Comparison of ENCODE assay signal across 8 mouse cellular contexts in the genomic region with DNA sequence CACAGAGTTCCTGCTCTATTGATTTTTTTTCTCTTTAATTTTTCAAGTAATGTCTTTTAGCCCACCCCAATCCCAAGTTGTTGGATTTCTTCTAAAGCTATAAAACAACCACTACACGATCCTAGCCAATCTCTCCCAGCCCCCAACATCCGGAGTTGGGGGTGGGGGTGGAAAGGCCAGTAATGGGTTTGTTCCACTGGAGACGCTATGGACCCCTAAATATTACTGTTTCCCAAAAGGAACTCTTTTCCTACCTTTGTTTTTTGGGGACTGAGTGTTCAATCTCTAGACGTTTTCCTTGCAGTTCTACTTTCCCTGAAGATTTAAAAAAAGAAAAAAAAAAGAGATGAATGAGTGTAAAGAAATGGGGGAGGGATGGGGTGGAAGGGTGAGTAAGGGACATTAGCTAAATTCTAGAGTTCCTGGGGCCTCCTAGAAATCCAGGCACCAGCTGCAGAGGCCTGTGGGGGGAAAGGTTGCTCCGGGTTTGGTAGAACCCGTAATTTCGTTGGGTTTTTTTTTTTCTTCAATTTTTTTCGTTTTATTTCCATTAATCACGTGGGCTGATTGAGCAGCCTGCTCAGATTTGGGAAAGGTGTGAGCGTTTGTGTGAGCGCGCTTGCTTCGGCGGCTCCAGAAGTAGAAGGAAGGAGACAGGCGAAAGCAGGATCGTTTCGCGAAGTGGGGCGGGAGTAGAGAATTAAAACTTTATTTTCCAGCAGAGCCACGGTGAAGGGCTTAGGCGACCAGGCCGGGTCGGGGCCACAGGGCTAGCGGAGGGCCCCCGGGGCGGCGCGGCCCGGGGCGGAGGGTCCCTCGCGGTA. TPM values are rescaled to one million over a fixed set of nuclear protein-coding genes. Genes with fewer than 3 reads are reported as not detected.
DNase-seq lines count a peak whose midpoint lies in the region; ATAC-seq and TF ChIP-seq lines count a peak whose summit lies in the region.

No protein-coding gene starts in this region.

- no peaks in the 10 kb centered on the region; the same call in 1 of the 2 replicates for H3K36me3 ChIP-seq in lung, embryonic 14.5 days (ENCODE audit: insufficient read depth)
- H3K36me3 ChIP-seq in embryonic facial prominence, embryonic 15.5 days, result no peaks in the 10 kb centered on the region
- H3K36me3 ChIP-seq in intestine, embryonic 15.5 days, result no peaks in the 10 kb centered on the region
- H3K36me3 ChIP-seq in neural tube, embryonic 15.5 days, result no peaks in the 10 kb centered on the region
- H3K36me3 ChIP-seq in thymus, adult 2 months (ENCODE audit: control insufficient read depth, insufficient read depth, low read length), result no peaks in the 10 kb centered on the region

- H3K27ac ChIP-seq in lung, embryonic 14.5 days (ENCODE audit: low read depth), result peak overlapping the region; percentile 97
- H3K27ac ChIP-seq in embryonic facial prominence, embryonic 15.5 days (replicated peaks), result peak overlapping the region; percentile 95
- peak overlapping the region; percentile 92 for H3K27ac ChIP-seq in intestine, embryonic 15.5 days
- peak overlapping the region; percentile 82 for H3K27ac ChIP-seq in neural tube, embryonic 15.5 days (replicated peaks)
- H3K27ac ChIP-seq in thymus, adult 2 months (ENCODE audit: control insufficient read depth, insufficient read depth, low read length), result no peak overlapping the region

- H3K4me2 ChIP-seq in lung, embryonic 14.5 days, result peak overlapping the region; percentile 83
- H3K4me2 ChIP-seq in embryonic facial prominence, embryonic 15.5 days (replicated peaks), result peak overlapping the region; percentile 97
- H3K4me2 ChIP-seq in intestine, embryonic 15.5 days (replicated peaks), result peak overlapping the region; percentile 95
- H3K4me2 ChIP-seq in neural tube, embryonic 15.5 days, result peak overlapping the region; percentile 92

- peak overlapping the region; percentile 98 for H3K9ac ChIP-seq in lung, embryonic 14.5 days
- peak overlapping the region; percentile 85 for H3K9ac ChIP-seq in embryonic facial prominence, embryonic 15.5 days
- peak overlapping the region; percentile 94 for H3K9ac ChIP-seq in intestine, embryonic 15.5 days
- H3K9ac ChIP-seq in neural tube, embryonic 15.5 days (replicated peaks), result peak overlapping the region; percentile 67

- H3K4me3 ChIP-seq in lung, embryonic 14.5 days (ENCODE audit: low read depth, low read length), result peak overlapping the region; percentile 90
- peak overlapping the region; percentile 81 for H3K4me3 ChIP-seq in embryonic facial prominence, embryonic 15.5 days (replicated peaks)
- peak overlapping the region; percentile 83 for H3K4me3 ChIP-seq in intestine, embryonic 15.5 days (replicated peaks)
- H3K4me3 ChIP-seq in neural tube, embryonic 15.5 days (replicated peaks), result peak overlapping the region; percentile 55
- H3K4me3 ChIP-seq in thymus, adult 2 months (ENCODE audit: control insufficient read depth, insufficient read depth, low read length), result no peak overlapping the region

- no peak for TF ChIP-seq POLR2A in thymus, adult 2 months (IDR thresholded peaks at IDR 0.05; ENCODE audit: control insufficient read depth, extremely low read depth, insufficient read depth, low read length, poor library complexity)

- H3K27me3 ChIP-seq in lung, embryonic 14.5 days (ENCODE audit: insufficient read depth, low read length), result no peaks in the 10 kb centered on the region
- H3K27me3 ChIP-seq in embryonic facial prominence, embryonic 15.5 days, result no peaks in the 10 kb centered on the region; the same call in 1 of the 2 replicates
- H3K27me3 ChIP-seq in intestine, embryonic 15.5 days (replicated peaks), result no peaks in the 10 kb centered on the region; the same call in 1 of the 2 replicates
- H3K27me3 ChIP-seq in neural tube, embryonic 15.5 days (replicated peaks), result no peaks in the 10 kb centered on the region
- peaks cover 26% of the 10 kb centered on the region for H3K27me3 ChIP-seq in thymus, adult 2 months (ENCODE audit: control insufficient read depth, insufficient read depth, low read length)

- ATAC-seq in lung, embryonic 14.5 days (ENCODE audit: insufficient read depth), result peak; percentile 25; the same call in 1 of the 2 replicates
- no peak for ATAC-seq in embryonic facial prominence, embryonic 15.5 days (ENCODE audit: insufficient number of reproducible peaks, low FRiP score, low TSS enrichment, low read depth)
- no peak; the same call in 1 of the 2 replicates for ATAC-seq in intestine, embryonic 15.5 days
- ATAC-seq in neural tube, embryonic 15.5 days (ENCODE audit: low FRiP score), result no peak

- H3K4me1 ChIP-seq in lung, embryonic 14.5 days (ENCODE audit: insufficient read depth), result peaks cover 10% of the 10 kb centered on the region; the same call in 1 of the 2 replicates
- peaks cover 46% of the 10 kb centered on the region for H3K4me1 ChIP-seq in embryonic facial prominence, embryonic 15.5 days
- H3K4me1 ChIP-seq in intestine, embryonic 15.5 days (replicated peaks), result peaks cover 14% of the 10 kb centered on the region
- peaks cover 55% of the 10 kb centered on the region for H3K4me1 ChIP-seq in neural tube, embryonic 15.5 days
- peaks cover 16% of the 10 kb centered on the region; the same call in 1 of the 2 replicates for H3K4me1 ChIP-seq in thymus, adult 2 months (replicated peaks; ENCODE audit: control insufficient read depth, insufficient read depth, low read length)

- peak; percentile 71 for DNase-seq in lung, embryonic 14.5 days
- no peak for DNase-seq in lung, postnatal 36 days
- no peak for DNase-seq in thymus, adult 2 months
- DNase-seq in spleen, adult 12 weeks (ENCODE audit: low spot score), result no peak
- DNase-seq in cerebellum, postnatal 4 days (ENCODE audit: low spot score in 2 of 2), result no peak

- under 1% methylated on average over 32 of the region's 32 CpGs for WGBS in lung, embryonic 14.5 days
- under 1% methylated on average over 32 of the region's 32 CpGs for WGBS in embryonic facial prominence, embryonic 15.5 days
- under 1% methylated on average over 32 of the region's 32 CpGs for WGBS in intestine, embryonic 15.5 days
- WGBS in neural tube, embryonic 15.5 days, result under 1% methylated on average over 29 of the region's 32 CpGs
- WGBS in thymus, adult 2 months, result 7% methylated on average over 32 of the region's 32 CpGs

- no peaks in the 10 kb centered on the region for H3K9me3 ChIP-seq in lung, embryonic 14.5 days (ENCODE audit: low read depth, low read length)
- H3K9me3 ChIP-seq in embryonic facial prominence, embryonic 15.5 days (replicated peaks), result no peaks in the 10 kb centered on the region
- no peaks in the 10 kb centered on the region for H3K9me3 ChIP-seq in intestine, embryonic 15.5 days
- no peaks in the 10 kb centered on the region for H3K9me3 ChIP-seq in neural tube, embryonic 15.5 days (replicated peaks)

- TF ChIP-seq CTCF in lung, embryonic 14.5 days (IDR thresholded peaks at IDR 0.05; ENCODE audit: low read depth), result 0 out of 2 replicates have a peak, but pooled peaks have one; percentile 2
- TF ChIP-seq CTCF in thymus, adult 2 months (IDR thresholded peaks at IDR 0.05; ENCODE audit: borderline replicate concordance, control insufficient read depth, extremely low read depth, insufficient read depth, low read length, poor library complexity), result no peak

RNA-seq across cellular contexts. Expression of a gene that starts 1.6 kb away (rescaled TPM):
- polyA plus RNA-seq in lung, embryonic 14.5 days (2014; fragmentation: Nextera tagmentation; extraction: Ambion mirVana), result 25.6 and 30.9 TPM in 2 replicates
- polyA plus RNA-seq in embryonic facial prominence, embryonic 15.5 days (2015; fragmentation: Nextera tagmentation; extraction: Ambion mirVana), result 33.0 and 38.6 TPM in 2 replicates
- 42.8 TPM in 2 replicates for polyA plus RNA-seq in intestine, embryonic 15.5 days (2015; fragmentation: Nextera tagmentation; extraction: Ambion mirVana)
- polyA plus RNA-seq in neural tube, embryonic 15.5 days (2015; fragmentation: Nextera tagmentation; extraction: Ambion mirVana), result 6.7 and 12.0 TPM in 2 replicates
- 0.01 and 0.13 TPM in 2 replicates for polyA plus RNA-seq in thymus, adult 2 months (2012; rRNA removed)

RNA-seq across cellular contexts. Expression of a gene that starts 20.2 kb away (rescaled TPM):
- polyA plus RNA-seq in lung, embryonic 14.5 days (2014; fragmentation: Nextera tagmentation; extraction: Ambion mirVana), result not detected in 2 replicates
- not detected in 2 replicates for polyA plus RNA-seq in embryonic facial prominence, embryonic 15.5 days (2015; fragmentation: Nextera tagmentation; extraction: Ambion mirVana)
- 4.9 and 5.8 TPM in 2 replicates for polyA plus RNA-seq in intestine, embryonic 15.5 days (2015; fragmentation: Nextera tagmentation; extraction: Ambion mirVana)
- polyA plus RNA-seq in neural tube, embryonic 15.5 days (2015; fragmentation: Nextera tagmentation; extraction: Ambion mirVana), result not detected in 2 replicates
- polyA plus RNA-seq in thymus, adult 2 months (2012; rRNA removed), result 0.26 and 0.86 TPM in 2 replicates

RNA-seq across cellular contexts. Expression of a gene that starts 30.5 kb away (rescaled TPM):
- polyA plus RNA-seq in lung, embryonic 14.5 days (2014; fragmentation: Nextera tagmentation; extraction: Ambion mirVana), result 37.2 and 37.6 TPM in 2 replicates
- polyA plus RNA-seq in embryonic facial prominence, embryonic 15.5 days (2015; fragmentation: Nextera tagmentation; extraction: Ambion mirVana), result 100 and 103 TPM in 2 replicates
- 96.3 and 105 TPM in 2 replicates for polyA plus RNA-seq in intestine, embryonic 15.5 days (2015; fragmentation: Nextera tagmentation; extraction: Ambion mirVana)
- polyA plus RNA-seq in neural tube, embryonic 15.5 days (2015; fragmentation: Nextera tagmentation; extraction: Ambion mirVana), result 125 and 137 TPM in 2 replicates
- polyA plus RNA-seq in thymus, adult 2 months (2012; rRNA removed), result 28.7 and 30.3 TPM in 2 replicates
